Mouse (Mus musculus) CH12.LX (cell line): ENCODE results near the gene Taar8c. TPM values are rescaled to one million over a fixed set of nuclear protein-coding genes. Genes with fewer than 3 reads are reported as not detected.
"Not testable (repeated sequence)": the region's sequence is repeated elsewhere in the genome, so short reads cannot be mapped to it uniquely, and the experiment has no call there.

Source experiments
- DNase-seq: peaks from one replicate; pipeline ENCODE4 v3.0.0-alpha.2; 2013; ENCODE audit errors: extremely low read depth
- H3K27ac ChIP-seq: 2 replicates; pipeline ENCODE4 v1.5.1; 2012; ENCODE audit warnings: low read depth, mild to moderate bottlenecking, control low read depth, moderate library complexity; ENCODE audit not compliant: insufficient read depth
- H3K27me3 ChIP-seq: replicated peaks from 2 replicates; pipeline ENCODE3; 2012; ENCODE audit warnings: inconsistent platforms
- H3K36me3 ChIP-seq, 2 experiments: replicated peaks in 1 of 2; 2 replicates each; pipeline versions ENCODE3 to v1.6.1; 2012; ENCODE audit warnings: inconsistent platforms in 1 of 2, low read length in 1 of 2, mild to moderate bottlenecking in 1 of 2, mixed read lengths in 1 of 2, moderate library complexity in 1 of 2; ENCODE audit not compliant: control insufficient read depth in 1 of 2, insufficient read depth in 1 of 2
- H3K4me1 ChIP-seq, 2 experiments: 2 replicates each; pipeline ENCODE4 v1.6.1; 2012; ENCODE audit warnings: inconsistent platforms in 1 of 2, moderate library complexity in 1 of 2; ENCODE audit not compliant: insufficient read depth in 2 of 2, control insufficient read depth in 1 of 2
- H3K4me2 ChIP-seq: 2 replicates; pipeline ENCODE4 v1.6.1; 2012; ENCODE audit warnings: low read depth, mild to moderate bottlenecking, control low read depth; ENCODE audit not compliant: poor library complexity, insufficient read depth, severe bottlenecking
- H3K4me3 ChIP-seq, 3 experiments: fragments of 150-350 bp in 1 of 3; sonication (generic) in 1 of 3; replicated peaks in 1 of 3; 2 replicates each; pipeline versions ENCODE3 to v1.5.1; 2011 to 2012; ENCODE audit warnings: low read depth in 2 of 3, low read length in 2 of 3, mild to moderate bottlenecking in 2 of 3, moderate library complexity in 2 of 3, control low read depth in 1 of 3, improper control_type of control experiment in 1 of 3, inconsistent platforms in 1 of 3, mixed read lengths in 1 of 3; ENCODE audit not compliant: poor library complexity in 1 of 3
- H3K79me2 ChIP-seq: replicated peaks from 2 replicates; pipeline ENCODE4 v1.6.1; 2012; ENCODE audit warnings: mild to moderate bottlenecking, moderate library complexity; ENCODE audit not compliant: control insufficient read depth, poor library complexity, insufficient read depth, severe bottlenecking; ENCODE audit errors: extremely low read depth
- H3K9ac ChIP-seq: 2 replicates; pipeline ENCODE4 v1.6.1; 2012; ENCODE audit warnings: low read depth, mild to moderate bottlenecking, control low read depth, moderate library complexity; ENCODE audit not compliant: insufficient read depth
- H3K9me3 ChIP-seq: replicated peaks from 2 replicates; pipeline ENCODE3; 2012; ENCODE audit warnings: low read length, inconsistent platforms, mixed read lengths
- CHD1 ChIP-seq: IDR thresholded peaks from 2 replicates; pipeline ENCODE4 v1.6.1; 2012; ENCODE audit warnings: low read depth, low read length, improper control_type of control experiment, inconsistent platforms
- CTCF ChIP-seq, 2 experiments: IDR thresholded peaks in 1 of 2; conservative IDR thresholded peaks in 1 of 2; 2 replicates each; pipeline ENCODE4 v1.5.1; 2011 to 2012; ENCODE audit warnings: low read depth in 2 of 2, low read length in 2 of 2, improper control_type of control experiment in 1 of 2, inconsistent platforms in 1 of 2, mild to moderate bottlenecking in 1 of 2, moderate library complexity in 1 of 2
- EP300 ChIP-seq: IDR thresholded peaks from 2 replicates; pipeline ENCODE4 v1.6.1; 2011; ENCODE audit warnings: low read length, improper control_type of control experiment
- HCFC1 ChIP-seq: IDR thresholded peaks from 2 replicates; pipeline ENCODE4 v1.6.1; 2012; ENCODE audit warnings: low read depth, mild to moderate bottlenecking, inconsistent platforms, low read length, improper control_type of control experiment
- JUN ChIP-seq: IDR thresholded peaks from 2 replicates; pipeline ENCODE4 v1.6.1; 2011; ENCODE audit warnings: low read depth, mild to moderate bottlenecking, low read length, improper control_type of control experiment, moderate library complexity; ENCODE audit not compliant: insufficient read depth
- JUND ChIP-seq: conservative IDR thresholded peaks from 2 replicates; pipeline ENCODE4 v1.6.1; 2011; ENCODE audit warnings: low read depth, low read length, improper control_type of control experiment
- MAFK ChIP-seq: IDR thresholded peaks from 2 replicates; pipeline ENCODE4 v1.6.1; 2011; ENCODE audit warnings: low read length, improper control_type of control experiment; ENCODE audit not compliant: insufficient replicate concordance
- MAZ ChIP-seq: IDR thresholded peaks from 2 replicates; pipeline ENCODE4 v1.6.1; 2012; ENCODE audit warnings: low read depth, mild to moderate bottlenecking, inconsistent platforms, low read length, improper control_type of control experiment, moderate library complexity
- MXI1 ChIP-seq: IDR thresholded peaks from 2 replicates; pipeline ENCODE4 v1.6.1; 2011; ENCODE audit warnings: mild to moderate bottlenecking, low read depth, low read length, improper control_type of control experiment
- MYC ChIP-seq: IDR thresholded peaks from 2 replicates; pipeline ENCODE4 v1.6.1; 2011; ENCODE audit warnings: low read depth, mild to moderate bottlenecking, improper control_type of control experiment, low read length
- NELFE ChIP-seq: IDR thresholded peaks from 2 replicates; pipeline ENCODE4 v1.6.1; 2011; ENCODE audit warnings: low read depth, low read length, improper control_type of control experiment
- POLR2A ChIP-seq: IDR thresholded peaks from 2 replicates; pipeline ENCODE4 v1.6.1; 2011; ENCODE audit warnings: low read depth, mild to moderate bottlenecking, improper control_type of control experiment, low read length
- POLR2AphosphoS2 ChIP-seq: IDR thresholded peaks from 2 replicates; pipeline ENCODE4 v1.6.1; 2011; ENCODE audit warnings: low read depth, low read length, improper control_type of control experiment
- RAD21 ChIP-seq: IDR thresholded peaks from 2 replicates; pipeline ENCODE4 v1.6.1; 2011; ENCODE audit warnings: low read depth, mild to moderate bottlenecking, low read length, improper control_type of control experiment, moderate library complexity
- RCOR1 ChIP-seq: conservative IDR thresholded peaks from 2 replicates; pipeline ENCODE4 v1.6.1; 2012; ENCODE audit warnings: low read depth, mild to moderate bottlenecking, inconsistent platforms, low read length, improper control_type of control experiment
- SMC3 ChIP-seq: IDR thresholded peaks from 2 replicates; pipeline ENCODE4 v1.6.1; 2011; ENCODE audit warnings: low read depth, low read length, improper control_type of control experiment
- USF1 ChIP-seq: IDR thresholded peaks from 2 replicates; pipeline ENCODE4 v1.6.1; 2014; ENCODE audit warnings: low read depth, mild to moderate bottlenecking, inconsistent platforms, low read length, improper control_type of control experiment
- USF2 ChIP-seq: conservative IDR thresholded peaks from 2 replicates; pipeline ENCODE4 v1.6.1; 2011; ENCODE audit warnings: low read depth, low read length, improper control_type of control experiment
- ZC3H11A ChIP-seq: IDR thresholded peaks from 2 replicates; pipeline ENCODE4 v1.6.1; 2012; ENCODE audit warnings: low read depth, mild to moderate bottlenecking, inconsistent platforms, low read length, improper control_type of control experiment
- dilution Hi-C: fragments of 300-500 bp; cut with MboI; formaldehyde crosslinking; loops from 2 replicates; pipeline ENCODE4 v1.14.3; 2020; ENCODE audit warnings: low sequenced_read_pairs; ENCODE audit not compliant: extremely low pct_unique_long_range_greater_than_20kb, extremely low pct_ligation_motif_present
- in situ Hi-C: fragments of 300-500 bp; cut with MboI; formaldehyde crosslinking; loops from 3 replicates; pipeline ENCODE4 v1.14.3; 2019; ENCODE audit warnings: low sequenced_read_pairs, low pct_ligation_motif_present, low pct_unique_long_range_greater_than_20kb, mixed read lengths
- polyA plus RNA-seq: library from polyadenylated mRNA; unstranded; fragments of >175 nt; gene quantifications from 2 replicates; pipeline ENCODE4 v1.2.1, GENCODE M21; 2012; ENCODE audit warnings: low read depth; ENCODE audit not compliant: insufficient read length
- total RNA-seq, 2 experiments: library from RNA; depleted of rRNA; stranded (reverse); fragments of 300-350 nt in 1 of 2; fragments of >200 nt in 1 of 2; gene quantifications; 2 replicates each; pipeline ENCODE4 v1.2.3; 2012 to 2014

The Taar8c gene
- total and polyA plus RNA-seq, 3 experiments: not detected

DNA sequence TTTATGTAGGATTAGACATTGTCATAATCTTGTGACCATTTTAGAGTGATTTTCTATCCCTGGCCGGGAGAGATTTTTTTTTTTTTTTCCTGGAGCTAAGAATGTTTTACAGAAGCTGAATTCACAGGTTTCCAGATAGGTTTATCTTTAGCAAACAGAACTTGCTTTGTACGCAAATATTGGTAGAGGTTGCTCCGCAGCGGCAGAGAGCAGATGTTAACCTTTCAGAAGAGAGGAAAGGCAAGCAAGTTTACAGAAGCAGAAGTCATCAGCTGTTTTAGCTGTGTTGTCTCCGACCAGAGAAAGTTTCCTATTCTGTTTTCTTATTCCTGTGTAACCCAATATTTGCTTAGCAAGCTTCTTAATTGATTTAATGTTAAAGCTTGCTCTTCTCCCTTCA is 15.2 kb downstream of the Taar8c start:
- DNase-seq: no peak
- Histone ChIP-seq H3K4me1 (no peaks in the 10 kb centered on the region), H3K27me3 (no peaks in the 10 kb centered on the region), H3K4me2 (no peak overlapping the region), H3K36me3 (no peaks in the 10 kb centered on the region), H3K9me3 (no peaks in the 10 kb centered on the region), H3K27ac (no peak overlapping the region), H3K9ac (no peak overlapping the region), H3K4me3 (no peak overlapping the region), H3K79me2 (no peaks in the 10 kb centered on the region)
- dilution Hi-C loops (no loop called here), in situ Hi-C loops (no loop called here)
- TF ChIP-seq MXI1: no peak
- no peak for TF ChIP-seq JUND
- TF ChIP-seq RAD21: no peak
- no peak for TF ChIP-seq POLR2A
- no peak for TF ChIP-seq MYC
- no peak for TF ChIP-seq MAZ
- TF ChIP-seq RCOR1: no peak
- TF ChIP-seq CTCF (conservative IDR thresholded peaks at IDR 0.05 in 1 of 2, IDR thresholded peaks at IDR 0.05 in 1 of 2; ENCODE audit: low read depth in 2 of 2, low read length in 2 of 2): no peak
- TF ChIP-seq EP300: no peak
- no peak for TF ChIP-seq HCFC1

DNA sequence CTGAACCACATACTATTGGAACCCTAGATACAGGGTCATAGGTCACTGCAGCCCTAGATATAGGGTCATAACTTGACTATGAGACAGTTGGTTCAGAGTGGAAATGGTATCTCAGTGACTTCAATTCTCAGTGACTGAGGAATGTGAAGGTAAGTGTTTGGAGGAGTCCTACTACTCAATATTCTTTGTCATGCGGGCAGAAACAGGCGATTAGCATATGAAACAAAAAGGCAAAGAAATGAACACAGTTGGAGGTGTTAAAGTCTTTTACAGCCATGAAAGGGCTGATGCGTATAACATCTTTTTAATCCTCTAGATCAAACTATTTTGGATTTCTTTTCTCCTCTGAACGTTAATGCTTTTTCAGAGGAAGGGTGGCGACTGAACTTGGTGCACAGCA is 15.8 kb downstream of the Taar8c start:
- H3K79me2 ChIP-seq: no peaks in the 10 kb centered on the region
- TF ChIP-seq SMC3 (no peak), USF1 (no peak), CHD1 (no peak), NELFE (no peak), HCFC1 (no peak), POLR2AphosphoS2 (no peak), EP300 (no peak), MAFK (no peak), USF2 (no peak)
- TF ChIP-seq, all 38 proteins: peak for 0
- no peaks in the 10 kb centered on the region for H3K4me1 ChIP-seq
- no peaks in the 10 kb centered on the region for H3K27me3 ChIP-seq
- H3K4me2 ChIP-seq: no peak overlapping the region
- H3K9me3 ChIP-seq: no peaks in the 10 kb centered on the region
- no peak overlapping the region for H3K9ac ChIP-seq
- H3K36me3 ChIP-seq: no peaks in the 10 kb centered on the region
- H3K27ac ChIP-seq: no peak overlapping the region
- no peak overlapping the region for H3K4me3 ChIP-seq
- in situ Hi-C loops (no loop called here), dilution Hi-C loops (no loop called here)
- no peak for DNase-seq

DNA sequence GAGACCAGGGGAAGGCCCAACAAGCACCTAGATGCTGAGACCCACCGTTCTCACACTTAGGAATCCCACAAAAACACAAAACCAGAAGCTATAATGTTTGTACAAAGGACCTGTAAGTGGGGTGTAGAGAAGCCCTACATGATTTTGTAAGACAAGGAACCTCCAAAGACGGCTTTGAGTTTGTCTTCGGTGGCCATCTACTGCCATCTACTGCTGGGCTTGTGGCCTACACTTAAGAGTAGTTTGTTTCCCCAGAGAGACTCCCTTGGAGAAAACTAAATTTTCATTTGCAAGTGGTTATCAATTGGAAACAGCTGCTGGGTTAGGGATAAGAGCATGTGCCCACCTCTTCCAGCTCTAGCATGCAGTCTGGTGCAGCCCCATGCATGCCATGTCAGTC is 21.5 kb downstream of the Taar8c start:
- H3K27ac ChIP-seq: no peak overlapping the region
- dilution Hi-C loops (no loop called here), in situ Hi-C loops (no loop called here)
- H3K27me3 ChIP-seq: no peaks in the 10 kb centered on the region
- peak; percentile 42 for DNase-seq
- no peak overlapping the region for H3K9ac ChIP-seq
- H3K4me2 ChIP-seq: no peak overlapping the region
- TF ChIP-seq SMC3: peak; percentile 88
- peak; percentile 29 to 85; a peak in 3 of 4 replicates for TF ChIP-seq CTCF (conservative IDR thresholded peaks at IDR 0.05 in 1 of 2, IDR thresholded peaks at IDR 0.05 in 1 of 2; ENCODE audit: low read depth in 2 of 2, low read length in 2 of 2)
- no peak for TF ChIP-seq JUN
- TF ChIP-seq RAD21: peak; percentile 90
- TF ChIP-seq ZC3H11A: peak; percentile 80
- no peaks in the 10 kb centered on the region for H3K4me1 ChIP-seq
- no peak overlapping the region for H3K4me3 ChIP-seq
- no peaks in the 10 kb centered on the region for H3K36me3 ChIP-seq
- H3K79me2 ChIP-seq: no peaks in the 10 kb centered on the region
- no peaks in the 10 kb centered on the region for H3K9me3 ChIP-seq

DNA sequence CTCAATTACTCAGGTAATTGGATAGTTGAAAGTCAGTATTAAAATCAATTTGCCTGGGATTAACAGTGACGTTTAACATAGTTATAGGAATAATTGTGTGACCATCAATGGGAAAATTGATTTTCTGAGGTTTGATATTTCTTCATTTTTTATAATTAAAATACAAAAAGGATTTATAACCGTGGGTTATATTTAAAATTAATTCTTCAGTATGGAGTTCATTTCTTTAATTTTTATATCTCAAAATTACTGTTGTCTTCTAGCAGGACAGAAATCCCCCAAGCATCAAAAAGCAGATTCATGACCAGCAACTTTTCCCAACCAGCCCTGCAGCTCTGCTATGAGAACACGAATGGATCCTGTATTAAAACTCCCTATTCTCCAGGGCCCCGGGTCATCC is 25.5 kb downstream of the Taar8c start, which contains the start of gene Taar8a:
Gene Taar8a (plus strand): TSS at position 301 of the 400 bp plus-strand sequence.
- H3K9ac ChIP-seq, in situ Hi-C loops, dilution Hi-C loops: not testable (repeated sequence)

More for the DNA sequence above, 25.5 kb downstream of the Taar8c start, which contains the start of gene Taar8a:
- not testable (repeated sequence) for H3K4me2 ChIP-seq, H3K4me1 ChIP-seq, H3K9me3 ChIP-seq, H3K27ac ChIP-seq, H3K27me3 ChIP-seq, H3K36me3 ChIP-seq, H3K79me2 ChIP-seq, DNase-seq, H3K4me3 ChIP-seq
